Mouse (Mus musculus) liver, embryonic 16.5 days (tissue): ENCODE measurements around the gene Phox2a. TPM values are rescaled to one million over a fixed set of nuclear protein-coding genes. Genes with fewer than 3 reads are reported as not detected.
A peak's percentile ranks its signal among the peaks of the same experiment; 100 is the strongest.

ENCODE experiments used
- ATAC-seq: fragments of 200-750 bp; cut with Nextera tagmentation; 2 replicates; pipeline ENCODE4 v1.8.0; 2017; ENCODE audit warnings: low read depth, mild to moderate bottlenecking, moderate number of reproducible peaks, moderate library complexity
- H3K27ac ChIP-seq: fragments of 300-500 bp; sonication (generic); 2 replicates; pipeline ENCODE4 v1.5.1; 2014; ENCODE audit warnings: mild to moderate bottlenecking, low read length
- H3K27me3 ChIP-seq: fragments of 300-500 bp; sonication (generic); 2 replicates; pipeline ENCODE4 v1.6.1; 2014; ENCODE audit warnings: low read depth, low read length, mixed read lengths; ENCODE audit not compliant: control insufficient read depth, insufficient read depth
- H3K36me3 ChIP-seq: fragments of 300-500 bp; sonication (generic); 2 replicates; pipeline ENCODE4 v1.6.1; 2014; ENCODE audit warnings: mild to moderate bottlenecking; ENCODE audit not compliant: control insufficient read depth, insufficient read depth
- H3K4me1 ChIP-seq: fragments of 300-500 bp; sonication (generic); 2 replicates; pipeline ENCODE4 v1.6.1; 2014; ENCODE audit warnings: low read depth, low read length, mixed read lengths; ENCODE audit not compliant: control insufficient read depth
- H3K4me2 ChIP-seq: fragments of 300-500 bp; sonication (generic); 2 replicates; pipeline ENCODE4 v1.6.1; 2014; ENCODE audit warnings: low read depth, low read length, mixed read lengths
- H3K4me3 ChIP-seq: fragments of 300-500 bp; sonication (generic); 2 replicates; pipeline ENCODE4 v1.5.1; 2014; ENCODE audit warnings: low read depth, mild to moderate bottlenecking, low read length
- H3K9ac ChIP-seq: fragments of 300-500 bp; sonication (generic); 2 replicates; pipeline ENCODE4 v1.6.1; 2014; ENCODE audit warnings: low read depth, low read length
- H3K9me3 ChIP-seq: fragments of 300-500 bp; sonication (generic); replicated peaks from 2 replicates; pipeline ENCODE4 v1.6.1; 2016; ENCODE audit warnings: low read length; ENCODE audit not compliant: control insufficient read depth
- WGBS: fragments of 180-500 bp; shearing (Covaris S2); extraction: QIAGEN DNeasy Blood & Tissue Kit; methylation state at CpG from one replicate; pipeline ENCODE4 v1.1.7; 2014; ENCODE audit not compliant: insufficient replicate concordance; 5-methylcytosine and 5-hydroxymethylcytosine counted together
- polyA plus RNA-seq: library from polyadenylated mRNA; unstranded; fragments of >200 nt; fragmentation: Nextera tagmentation; extraction: Ambion mirVana; gene quantifications from 2 replicates; pipeline ENCODE4 v1.2.1, GENCODE M21; 2015

The Phox2a gene
- polyA plus RNA-seq, 1 experiment from 2014 or later = 0.05 TPM

- no peak for ATAC-seq
- WGBS = 56% methylated on average over 2 of the region's 2 CpGs
- H3K9me3 ChIP-seq = no peaks in the 10 kb centered on the region
- no peaks in the 10 kb centered on the region for H3K4me1 ChIP-seq
- no peak within 1 kb of the TSS for H3K27ac ChIP-seq
- H3K9ac ChIP-seq = no peak within 1 kb of the TSS
- no peaks in the 10 kb centered on the region for H3K36me3 ChIP-seq
- no peaks in the 10 kb centered on the region for H3K27me3 ChIP-seq
- H3K4me2 ChIP-seq = no peak within 1 kb of the TSS
- H3K4me3 ChIP-seq = no peak within 1 kb of the TSS
Observed at GRCm38 (mm10) chr7:101870629-101871028, 52.5 kb downstream of the Phox2a start, which contains the start of gene Folr1. TSS of gene Folr1 (minus strand) at chr7:101870788.

DNA sequence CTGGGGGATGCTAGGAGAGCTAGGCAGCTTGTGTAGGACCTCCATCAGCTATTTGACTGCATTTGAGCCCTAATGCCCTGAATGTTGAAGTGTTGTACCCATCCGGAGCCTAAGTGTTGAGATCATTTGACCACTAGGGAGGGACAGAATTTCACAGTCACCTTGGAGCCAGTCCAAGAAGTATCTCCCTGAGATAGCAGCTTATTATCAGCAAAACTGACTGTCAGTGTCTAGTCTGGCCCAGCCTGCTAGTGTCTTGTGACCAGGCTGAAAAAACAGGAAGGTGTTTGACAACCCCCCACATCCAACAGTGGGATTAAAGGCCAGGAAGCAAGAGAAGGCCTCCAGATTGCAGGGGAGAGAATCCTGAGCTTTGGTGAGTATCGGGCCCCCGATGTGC lies 53.2 kb downstream of the Phox2a start:
- peak; percentile 51; the same call in 1 of the 2 replicates for ATAC-seq

More for the DNA sequence above, 53.2 kb downstream of the Phox2a start:
- Histone ChIP-seq H3K4me2 (no peak overlapping the region), H3K4me3 (no peak overlapping the region), H3K9ac (no peak overlapping the region), H3K27ac (no peak overlapping the region), H3K36me3 (no peaks in the 10 kb centered on the region), H3K4me1 (no peaks in the 10 kb centered on the region), H3K27me3 (no peaks in the 10 kb centered on the region), H3K9me3 (no peaks in the 10 kb centered on the region)
- WGBS = 60% methylated on average over 3 of the region's 3 CpGs

Other genes starting within 250 kb of the Phox2a start
- gene Art2b, start 232.7 kb upstream of the Phox2a start, polyA plus RNA-seq = 0.30 and 0.34 TPM in 2 replicates
- gene Clpb, start 154.7 kb upstream of the Phox2a start, polyA plus RNA-seq = 21.3 TPM in 2 replicates
- gene Inppl1, start 19.9 kb downstream of the Phox2a start, polyA plus RNA-seq = 6.0 TPM in 2 replicates
- 6.1 and 6.4 TPM in 2 replicates for gene Folr2, start 38.9 kb downstream of the Phox2a start, polyA plus RNA-seq
- 36.3 and 41.6 TPM in 2 replicates for gene Anapc15, start 45.4 kb downstream of the Phox2a start, polyA plus RNA-seq
- gene Folr1, start 52.5 kb downstream of the Phox2a start, polyA plus RNA-seq = 0.64 and 1.1 TPM in 2 replicates
- gene Lamtor1, start 87.6 kb downstream of the Phox2a start, polyA plus RNA-seq = 63.7 TPM in 2 replicates
- 0.25 and 0.31 TPM in 2 replicates for gene Tomt, start 88.0 kb downstream of the Phox2a start, polyA plus RNA-seq
- gene Lrrc51, start 115.6 kb downstream of the Phox2a start, polyA plus RNA-seq = 1.3 and 2.1 TPM in 2 replicates
- 32.1 and 32.5 TPM in 2 replicates for gene Numa1, start 115.8 kb downstream of the Phox2a start, polyA plus RNA-seq
- gene Il18bp, start 200.4 kb downstream of the Phox2a start, polyA plus RNA-seq = 32.7 and 32.8 TPM in 2 replicates
- gene Rnf121, start 247.2 kb downstream of the Phox2a start, polyA plus RNA-seq = 11.6 and 11.9 TPM in 2 replicates
- gene Xndc1, start 247.2 kb downstream of the Phox2a start, polyA plus RNA-seq = 12.6 and 12.7 TPM in 2 replicates
- gene Xntrpc, start 247.4 kb downstream of the Phox2a start, polyA plus RNA-seq = 0.33 and 0.37 TPM in 2 replicates